Mouse (Mus musculus) layer of hippocampus, postnatal 10 days (tissue): Measurements from ENCODE around the gene Spag9. TPM values are rescaled to one million over a fixed set of nuclear protein-coding genes. Genes with fewer than 3 reads are reported as not detected.

Experiments used
- DNase-seq, 2 experiments: peaks; one replicate each; pipeline ENCODE4 v3.0.0; 2021; ENCODE audit warnings: low spot score in 2 of 2
- total RNA-seq, 2 experiments: library from RNA; stranded (reverse); gene quantifications; 2 replicates each; pipeline ENCODE4 v1.2.3; 2021

Gene Spag9
- total RNA-seq, 2 experiments from 2014 or later = 231 to 243 TPM

DNA sequence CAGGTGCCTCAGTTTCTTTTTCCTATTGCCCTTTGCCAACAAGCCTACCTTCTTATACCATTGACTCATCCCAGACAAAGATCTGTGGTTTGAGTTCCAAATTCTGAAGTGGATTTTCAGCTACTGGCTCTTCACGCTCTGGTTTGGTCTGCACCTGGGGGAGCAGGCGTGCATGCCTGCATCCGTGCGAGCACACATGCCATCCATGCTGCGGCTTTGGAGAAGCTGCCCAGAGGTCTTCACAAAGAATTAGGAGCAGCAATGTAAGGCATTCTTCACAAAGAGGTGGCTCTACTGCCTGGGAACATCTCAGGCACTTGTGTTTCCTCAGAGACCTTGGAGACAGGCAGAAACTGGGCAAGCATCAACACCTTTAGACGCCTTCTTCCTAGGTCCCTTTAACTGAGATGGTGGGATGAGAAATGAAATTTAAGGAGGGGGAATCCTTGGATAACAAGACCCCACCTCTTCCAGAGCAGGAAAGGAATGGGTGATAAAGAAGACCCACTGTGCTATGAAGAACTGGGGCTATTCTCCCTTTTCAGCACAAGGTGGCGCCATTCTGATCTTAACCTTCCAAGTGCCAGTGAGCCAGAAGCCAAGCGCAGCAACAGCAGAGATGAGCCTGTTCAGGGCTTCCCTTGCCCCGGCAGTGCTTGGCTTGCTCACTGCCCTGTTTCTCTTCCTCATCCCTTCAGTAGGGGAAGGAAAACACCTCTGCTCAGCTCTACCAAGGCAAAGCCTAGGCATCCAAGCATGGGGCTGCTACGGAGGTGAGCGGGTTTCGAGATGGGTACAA lies 133.6 kb downstream of the Spag9 start:
- DNase-seq = peak; percentile 71 to 78

DNA sequence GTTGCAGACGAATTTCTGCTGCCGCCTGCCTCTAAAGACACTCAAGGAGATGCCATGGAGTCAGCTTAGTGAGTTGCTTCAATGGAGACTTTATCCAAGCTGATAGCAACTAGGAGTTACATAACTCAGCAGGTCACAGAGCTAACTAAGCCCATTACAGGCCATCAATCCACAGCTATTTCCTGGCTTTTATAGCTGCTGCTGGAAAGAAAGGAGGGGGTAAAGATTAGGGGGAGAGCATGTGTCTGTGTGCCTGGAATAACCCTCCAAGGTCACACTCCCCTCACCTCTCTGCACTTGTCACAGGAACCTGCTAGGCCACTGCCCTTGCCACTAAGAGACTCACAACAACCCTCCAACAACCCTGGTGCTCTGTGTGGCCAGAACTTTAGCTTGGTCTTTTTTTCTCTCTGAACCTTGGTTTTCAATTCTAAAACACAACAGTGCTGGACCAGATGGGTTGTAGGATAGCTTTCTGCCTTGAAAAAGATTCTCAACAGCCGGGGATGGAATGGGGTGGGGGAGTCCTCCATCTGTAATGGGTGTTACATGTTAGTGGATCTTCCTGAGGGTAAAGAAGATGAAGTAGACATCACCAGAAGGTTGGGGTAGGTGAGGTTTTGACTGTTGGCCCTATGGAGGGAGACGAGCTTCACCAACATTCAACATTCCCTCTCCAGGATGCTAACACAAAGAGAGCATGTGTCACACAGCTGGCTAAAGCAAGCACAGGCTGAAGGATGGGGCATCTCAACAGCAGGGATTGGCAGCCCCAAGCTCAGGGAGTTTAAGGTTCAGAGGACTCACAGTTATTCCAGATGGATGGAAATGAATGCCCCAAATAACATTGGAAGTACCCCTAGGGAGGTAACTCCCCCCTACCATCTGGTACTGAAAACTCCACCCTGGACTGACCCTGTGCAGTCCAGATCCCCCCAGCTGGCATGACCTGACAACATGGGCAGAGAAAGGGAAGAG lies 134.5 kb downstream of the Spag9 start:
- DNase-seq = no peak

DNA sequence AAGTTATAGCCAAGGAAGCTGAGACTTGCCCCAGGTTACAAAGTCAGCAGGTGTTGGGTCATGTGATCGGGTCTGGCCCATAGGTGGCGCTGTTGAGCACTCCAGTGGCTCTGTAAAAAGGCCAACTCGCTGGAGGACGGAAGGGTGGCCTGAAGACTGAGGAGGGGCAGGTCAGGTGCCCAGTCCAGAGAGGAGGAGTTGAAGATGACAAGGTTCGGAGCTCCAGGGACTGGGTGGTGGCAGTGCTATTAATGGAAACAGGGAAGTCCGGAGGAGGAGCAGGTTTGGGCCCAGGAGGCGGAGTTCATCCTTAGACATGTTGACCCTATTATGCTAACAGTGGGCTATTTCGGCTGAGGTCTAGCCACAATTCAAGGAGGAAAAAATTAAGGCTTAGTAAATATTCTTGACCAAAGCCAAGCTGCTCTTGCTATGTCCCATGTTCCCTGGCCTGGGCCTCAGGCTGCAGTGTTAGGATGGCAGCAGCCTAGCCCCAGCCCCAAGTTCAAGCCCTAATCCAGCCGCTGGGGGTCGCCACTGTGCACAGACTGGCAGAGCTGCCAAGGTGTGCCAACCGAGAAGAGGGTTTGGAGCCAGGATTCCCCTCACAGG lies 137.6 kb downstream of the Spag9 start:
- DNase-seq = peak; percentile 83 to 86

DNA sequence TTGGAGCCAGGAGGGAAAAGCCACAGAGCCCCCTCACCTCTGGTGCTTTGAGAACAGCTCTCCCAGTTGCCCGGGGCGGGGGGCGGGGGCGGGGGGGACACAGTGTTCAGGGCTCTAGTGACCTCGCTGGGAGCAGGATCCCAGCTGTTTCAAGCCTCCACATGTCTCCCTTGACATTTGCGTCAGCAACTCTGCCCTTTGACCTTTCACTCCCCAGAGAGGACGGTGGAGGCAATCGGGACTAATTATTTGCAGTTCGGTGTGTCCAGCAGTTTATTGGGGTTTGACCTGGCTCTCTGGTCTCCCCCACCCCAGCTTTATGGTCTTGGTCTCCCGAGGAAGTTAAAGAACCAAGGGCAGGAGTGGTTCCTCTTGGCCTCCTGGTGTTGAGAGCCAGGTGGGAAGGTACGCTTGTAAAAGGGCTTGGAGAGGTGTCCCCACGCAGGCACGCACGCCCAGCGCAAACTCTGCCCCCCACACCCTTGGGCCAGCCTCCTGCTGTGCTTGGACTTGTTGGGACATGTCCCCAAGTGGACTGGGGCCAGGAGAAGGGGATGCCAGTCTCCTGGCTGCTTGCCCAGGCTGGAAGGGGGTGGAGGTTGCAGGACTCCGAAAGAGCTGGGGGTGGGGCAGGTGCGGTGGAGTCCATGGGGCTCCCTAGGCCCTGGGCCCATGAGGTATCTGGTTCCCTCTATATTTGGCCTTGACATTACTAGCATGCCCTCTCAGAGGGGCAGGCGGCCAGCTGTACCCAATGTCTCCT lies 138.4 kb downstream of the Spag9 start:
- peak; percentile 68 to 75 for DNase-seq

DNA sequence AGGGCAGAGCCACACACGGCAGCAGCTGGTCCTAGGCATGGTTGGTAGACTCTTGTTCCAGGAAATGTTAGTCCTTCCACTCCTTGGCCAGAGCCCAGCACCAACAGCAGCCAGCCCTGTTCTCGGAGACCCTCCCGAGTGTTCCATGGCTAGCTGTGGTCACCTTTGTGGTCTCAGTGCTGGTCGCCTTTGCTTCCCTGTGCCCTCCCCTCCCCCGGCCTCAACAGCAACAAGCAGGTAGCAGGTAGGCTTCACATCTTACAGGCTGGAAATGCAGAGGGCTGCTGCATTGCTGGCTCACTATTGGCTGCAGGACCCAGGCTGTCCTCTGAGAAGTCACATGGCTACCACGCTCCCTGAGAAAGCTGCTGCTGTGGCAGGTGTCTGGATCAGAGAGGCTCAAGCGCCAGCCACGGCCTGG lies 139.7 kb downstream of the Spag9 start:
- no peak for DNase-seq

DNA sequence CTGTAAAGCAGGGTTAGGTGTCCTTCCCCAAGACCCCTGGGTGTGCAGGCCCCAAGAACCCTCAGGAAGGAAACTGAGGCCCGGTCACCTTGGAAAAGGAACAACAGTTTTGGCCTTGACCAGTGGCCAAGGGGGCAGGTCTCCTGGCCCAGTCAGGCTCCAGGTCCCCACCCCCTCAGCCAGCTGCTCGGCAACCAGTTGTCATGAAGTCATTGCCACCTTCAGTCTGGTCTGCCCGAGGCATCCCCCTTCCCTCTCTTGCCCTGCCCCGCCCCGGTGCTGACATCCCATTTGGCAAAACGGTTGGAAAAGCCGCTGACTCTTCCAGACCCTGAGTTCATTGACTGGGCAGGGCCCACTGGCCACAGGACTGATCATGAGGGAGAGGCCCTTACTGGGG lies 140.8 kb downstream of the Spag9 start:
- DNase-seq = no peak

DNA sequence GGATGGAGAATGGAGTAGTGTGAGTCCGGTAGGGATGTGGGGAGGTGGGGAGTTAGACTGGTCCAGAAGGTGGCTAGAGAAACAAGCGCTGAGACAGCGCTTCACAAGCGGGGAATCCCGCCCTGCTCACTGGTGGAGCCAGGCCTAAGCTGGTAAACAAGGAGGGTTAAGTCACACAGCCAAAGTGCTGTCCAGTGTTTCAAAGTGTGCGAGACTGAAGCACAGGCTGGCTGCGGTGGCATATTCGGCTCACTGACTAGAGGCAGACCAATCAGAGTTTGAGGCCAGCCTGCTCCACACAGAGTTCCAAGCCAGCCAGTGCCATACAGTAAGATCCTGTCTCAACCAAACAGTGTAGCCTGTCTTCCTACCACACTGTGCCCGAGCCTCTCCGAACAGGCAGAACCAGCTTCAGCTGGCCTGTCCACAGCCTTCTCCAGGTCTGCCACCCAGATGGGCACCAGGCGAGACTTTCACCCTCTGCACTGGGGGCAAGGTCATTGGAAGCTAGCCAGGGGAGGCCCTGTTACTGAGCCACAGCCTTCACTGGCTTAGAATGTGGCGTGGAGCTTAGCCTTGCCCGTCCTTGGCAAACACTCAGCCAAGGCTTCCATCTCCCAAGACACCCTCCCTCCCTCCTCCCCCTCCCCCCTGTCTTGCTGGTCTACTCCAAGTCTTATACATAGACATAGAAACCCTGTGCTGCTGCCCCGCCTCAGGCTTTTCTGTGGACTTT lies 141.6 kb downstream of the Spag9 start:
- no peak for DNase-seq

DNA sequence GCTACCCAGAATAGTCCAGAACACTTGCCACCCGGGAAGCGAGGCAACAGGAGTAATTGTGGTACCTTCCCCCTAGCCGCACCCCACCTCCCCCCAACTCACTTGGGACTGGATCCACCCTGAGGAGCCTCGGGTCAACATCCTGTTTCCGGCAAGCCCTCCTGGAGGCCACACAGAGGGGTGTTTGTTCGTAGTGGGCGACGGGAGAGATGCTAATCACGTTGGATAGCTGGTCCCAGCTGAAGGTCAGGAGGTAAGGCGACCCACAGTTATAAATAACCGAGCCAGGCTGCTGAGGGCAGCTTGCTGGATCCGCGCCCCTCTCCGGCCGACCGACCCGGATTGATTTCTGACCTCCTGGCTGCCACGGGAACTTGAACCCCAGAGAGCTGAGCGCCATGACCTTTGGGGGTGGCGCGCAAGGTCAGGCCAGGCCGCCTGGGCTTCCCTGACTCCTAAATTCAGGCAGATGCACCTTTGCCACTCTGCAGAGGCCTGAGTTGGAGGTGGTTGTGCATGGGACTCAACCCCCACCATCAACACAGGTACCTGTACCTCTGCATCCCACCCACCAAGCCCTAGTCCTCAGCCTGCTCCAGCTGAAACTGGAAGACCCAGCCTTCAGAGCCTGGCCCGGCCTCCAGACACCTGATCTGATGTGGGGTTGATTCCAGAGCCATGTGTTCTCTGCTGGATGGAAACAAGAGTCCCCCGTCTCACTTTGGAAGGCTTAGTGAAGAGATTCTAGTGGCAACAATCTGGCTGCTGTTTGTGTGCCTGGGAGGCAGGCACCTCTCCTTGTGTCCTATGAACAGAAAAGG lies 142.7 kb downstream of the Spag9 start:
- DNase-seq = no peak

DNA sequence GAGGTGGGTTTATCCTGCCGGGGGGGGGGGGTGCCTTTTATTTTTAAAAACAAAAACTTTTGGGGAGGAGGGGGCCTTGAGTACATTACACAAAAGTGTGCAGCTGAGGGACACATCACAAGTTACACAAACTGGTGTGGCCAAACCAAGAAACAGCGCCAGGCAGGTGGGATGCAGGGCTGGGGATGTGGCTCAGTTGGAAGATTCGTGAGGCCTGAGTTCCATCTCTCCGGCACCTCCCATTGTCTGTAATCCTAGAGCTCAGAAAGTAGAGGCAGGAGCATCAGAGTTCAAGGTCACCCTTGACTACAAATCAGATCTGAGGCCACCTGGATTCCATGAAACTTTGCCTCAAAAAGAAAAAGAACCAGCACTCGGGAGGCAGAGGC lies 143.3 kb downstream of the Spag9 start:
- no peak for DNase-seq

DNA sequence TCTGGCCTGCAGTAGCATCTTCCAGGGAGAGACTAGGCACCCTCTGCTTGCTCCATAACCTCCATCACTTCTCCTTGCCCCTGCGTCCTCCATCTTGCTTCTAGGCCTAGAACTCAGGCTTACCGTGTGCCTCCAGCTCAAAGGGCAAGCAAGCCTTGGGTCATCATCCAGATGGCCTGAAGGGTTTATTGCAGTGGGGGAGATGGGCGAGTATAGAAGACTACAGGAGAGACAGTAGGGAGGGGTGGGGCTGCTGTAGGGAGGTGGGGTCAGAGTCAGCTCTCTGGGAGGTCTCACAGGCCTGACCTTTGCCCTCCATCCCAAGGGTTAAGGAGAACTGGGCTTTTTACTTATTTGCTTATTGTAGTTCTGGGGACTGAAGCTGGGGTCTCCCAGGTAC lies 144.6 kb downstream of the Spag9 start:
- DNase-seq = no peak

DNA sequence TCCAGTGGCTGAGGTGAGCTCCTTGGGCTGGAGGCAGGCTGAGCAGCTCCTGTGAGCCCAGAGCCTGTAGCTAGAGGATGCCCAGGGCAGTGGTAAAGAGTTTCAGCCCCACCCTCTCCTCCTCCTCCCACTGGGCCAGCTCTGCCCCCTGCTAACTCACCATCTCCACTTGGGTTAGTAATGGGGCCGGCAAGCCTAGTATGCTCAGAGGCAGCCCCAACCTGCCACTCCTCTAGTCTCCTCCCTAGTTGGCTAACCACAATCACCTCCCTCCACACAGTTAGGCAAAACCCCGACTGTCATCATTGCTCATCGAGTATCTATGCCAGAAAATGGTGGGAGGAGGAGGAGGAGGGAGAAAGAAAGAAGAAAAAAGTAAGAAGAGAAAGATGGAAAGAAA lies 145.7 kb downstream of the Spag9 start:
- no peak for DNase-seq

DNA sequence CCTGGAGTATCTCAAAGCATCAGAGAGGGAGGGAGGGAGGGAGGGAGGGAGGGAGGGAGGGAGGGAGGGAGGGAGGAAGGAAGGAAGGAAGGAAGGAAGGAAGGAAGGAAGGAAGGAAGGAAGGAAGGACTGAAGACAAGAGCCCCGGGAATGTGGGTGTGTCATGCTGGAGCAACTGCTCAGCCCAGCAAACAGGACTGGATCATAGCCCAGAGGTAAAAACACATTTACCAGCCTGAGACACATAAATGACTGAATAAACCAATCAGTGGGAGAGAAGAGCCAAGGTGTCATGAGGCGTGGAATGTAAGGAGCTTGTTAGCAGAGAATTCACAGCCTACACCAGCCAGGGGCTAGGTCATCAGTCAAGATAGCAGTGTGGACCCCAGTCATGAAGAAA lies 147.4 kb downstream of the Spag9 start:
- no peak for DNase-seq

DNA sequence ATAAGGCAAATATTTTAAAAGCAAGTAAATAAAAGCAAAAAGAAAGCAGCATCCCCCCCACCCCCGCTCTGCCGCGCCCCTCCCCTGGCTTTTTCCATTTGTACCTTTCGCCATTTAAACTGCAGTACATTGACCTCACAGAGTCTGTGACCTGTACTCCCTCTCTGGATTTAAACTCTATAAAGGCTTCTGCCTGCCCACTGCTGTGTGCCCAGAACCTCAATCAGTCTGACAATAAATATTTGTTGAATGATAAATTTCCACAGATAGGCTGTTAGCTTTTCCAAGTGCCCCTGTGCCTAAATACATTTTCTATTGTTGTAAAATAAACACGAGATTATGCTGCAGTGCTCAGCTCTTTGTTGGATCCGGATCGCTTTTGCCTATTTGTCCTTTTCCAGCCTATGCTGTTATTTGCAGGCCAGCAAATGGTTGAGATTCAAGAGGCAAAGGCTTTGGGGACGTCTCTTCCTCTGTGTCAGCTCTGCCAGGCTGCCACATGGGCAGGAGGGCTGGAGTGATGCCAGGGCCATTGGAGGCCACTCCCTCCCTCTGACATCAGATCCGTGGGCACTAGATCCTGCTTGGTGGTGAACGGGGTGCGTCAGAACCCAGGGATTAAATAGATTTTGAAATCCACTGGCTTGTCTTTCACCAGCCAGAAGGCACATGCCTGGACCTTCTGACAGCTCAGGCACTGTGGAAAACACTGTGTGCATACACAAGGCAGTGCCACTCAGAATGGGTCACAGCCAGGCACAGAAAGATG lies 149.1 kb downstream of the Spag9 start:
- peak; percentile 88 to 90 for DNase-seq

DNA sequence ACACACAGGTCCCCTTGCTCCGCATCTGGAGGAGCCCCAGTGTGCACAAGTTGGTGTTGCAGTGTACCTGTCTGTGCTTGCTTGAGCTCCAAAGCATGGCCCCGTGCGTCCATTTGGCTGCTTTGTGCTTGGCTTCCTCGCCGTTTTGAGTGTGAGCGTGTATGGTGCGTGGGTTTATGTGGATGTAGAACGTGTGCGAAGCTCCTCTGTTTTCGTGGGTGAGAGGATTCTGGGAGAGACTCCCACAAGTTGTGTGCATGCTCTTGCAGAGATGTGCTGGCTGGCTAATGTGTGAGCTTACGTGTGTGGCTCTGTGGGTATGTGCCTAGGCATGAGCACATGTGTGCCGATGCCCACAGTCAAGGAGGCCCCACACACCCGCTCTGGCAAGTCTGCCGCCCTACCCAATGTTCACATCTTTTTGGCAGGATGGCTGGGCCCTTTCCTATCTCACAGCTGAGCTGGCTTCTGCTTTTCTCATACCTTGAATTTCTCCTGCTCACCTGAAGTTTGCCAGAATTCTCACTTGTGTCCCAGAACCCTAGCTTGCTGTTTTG lies 150.2 kb downstream of the Spag9 start:
- no peak for DNase-seq

DNA sequence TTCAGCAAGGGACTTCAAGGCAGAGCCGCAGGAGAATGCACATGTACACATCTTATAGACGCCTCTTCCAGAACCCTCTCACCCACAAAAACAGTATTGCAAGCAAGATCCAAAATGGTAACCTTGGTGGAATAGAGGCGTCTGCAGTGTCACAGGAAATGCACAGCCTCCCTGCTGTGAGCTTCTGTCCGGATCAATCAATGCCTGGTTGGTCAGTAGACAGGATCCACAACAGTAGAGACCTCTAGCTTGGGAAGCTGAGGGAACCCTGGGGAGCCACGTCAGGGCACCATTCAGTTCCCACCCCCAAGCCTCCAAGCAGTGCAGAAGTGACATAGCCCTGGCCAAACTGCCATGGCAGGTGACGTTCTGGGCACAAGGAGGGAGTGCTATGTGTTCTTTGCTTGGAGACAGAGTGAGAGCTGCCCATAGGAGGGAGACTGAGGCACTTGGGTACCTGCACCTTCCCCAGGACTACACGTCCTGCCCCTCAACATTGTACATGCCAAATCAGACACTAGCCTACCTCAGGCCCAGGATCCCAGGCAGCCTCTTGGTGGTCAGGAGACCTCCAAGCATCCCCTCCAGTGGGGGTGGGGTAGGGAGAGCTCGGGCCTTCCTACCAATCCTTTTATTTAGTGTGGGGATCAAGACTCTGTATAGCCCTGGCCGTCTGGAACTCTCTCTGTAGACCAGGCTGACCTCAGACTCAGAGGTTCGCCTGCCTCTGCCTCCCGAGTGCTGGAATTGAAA lies 151.0 kb downstream of the Spag9 start:
- no peak for DNase-seq

DNA sequence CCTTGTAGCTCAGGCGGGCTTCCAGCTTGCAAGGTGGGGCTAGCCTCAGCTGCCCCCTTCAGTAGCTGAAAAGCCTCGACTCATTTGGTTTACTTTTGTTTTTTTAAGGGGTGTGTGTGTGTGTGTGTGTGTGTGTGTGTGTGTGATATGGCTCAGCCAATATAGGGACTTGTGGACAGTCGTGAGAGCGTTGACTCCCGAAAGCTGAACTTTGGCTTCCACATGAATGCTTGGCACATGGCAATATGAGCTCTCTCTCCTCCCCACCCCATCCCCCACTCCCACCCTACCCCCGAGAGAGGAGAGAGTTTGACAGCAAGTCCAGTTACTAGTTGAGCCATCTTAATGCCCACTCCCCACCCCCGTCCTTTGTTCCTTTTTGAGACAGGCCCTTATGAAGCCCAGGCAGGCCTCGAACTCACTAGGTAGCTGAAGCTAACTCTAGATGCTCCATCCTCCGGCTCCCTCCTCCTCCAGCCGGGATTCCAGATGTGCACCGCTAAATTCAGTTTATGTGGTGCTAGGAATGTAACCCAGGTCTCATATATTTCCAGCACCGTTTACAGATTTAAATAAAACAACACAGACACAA lies 152.3 kb downstream of the Spag9 start:
- DNase-seq = no peak

DNA sequence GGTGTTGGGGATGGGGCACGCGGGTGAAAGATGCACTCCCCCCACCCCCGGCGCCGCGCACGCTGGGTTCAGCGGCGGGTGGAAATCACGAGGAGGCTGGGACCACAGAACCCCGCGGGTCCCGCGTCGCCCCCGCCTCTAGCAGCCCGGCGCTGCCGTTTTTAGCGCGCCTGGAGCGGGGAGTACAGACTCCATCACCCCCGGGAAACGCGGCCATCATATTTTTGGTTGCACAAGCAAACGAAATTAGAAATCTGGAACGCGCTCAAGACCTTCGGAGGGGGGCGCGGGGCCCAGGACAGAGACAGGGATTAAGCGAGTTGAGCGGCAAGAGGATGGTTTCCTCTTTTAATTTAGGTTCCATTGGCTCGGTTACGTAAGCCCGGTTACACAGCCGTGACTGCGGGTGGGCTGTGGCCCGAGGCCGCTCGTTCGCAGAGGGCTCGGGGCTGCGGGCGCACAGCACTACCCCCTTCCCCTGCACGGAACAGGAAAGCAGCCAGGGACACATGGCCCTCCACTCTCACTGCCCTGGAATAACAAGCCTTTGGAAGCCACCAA lies 153.1 kb downstream of the Spag9 start:
- DNase-seq = peak; percentile 61 to 67
